Mouse (Mus musculus): ENCODE measurements around the gene Ptp4a2. TPM values are rescaled to one million over a fixed set of nuclear protein-coding genes. Genes with fewer than 3 reads are reported as not detected.

The Ptp4a2 gene
- total and polyA plus RNA-seq, 3 experiments: 118 to 619 (median 119) TPM

GRCm38 (mm10) chr4:129788693-129789092 is 22.3 kb upstream of the Ptp4a2 start:
- peak overlapping the region; percentile 43 to 57 for H3K4me3 ChIP-seq (ENCODE audit: control insufficient read depth in 1 of 2, insufficient read depth in 1 of 2, low read depth in 2 of 2, low read length in 2 of 2)
- H3K27me3 ChIP-seq (ENCODE audit: control insufficient read depth in 1 of 2, insufficient read depth in 2 of 2, low read length in 2 of 2): no peaks in the 10 kb centered on the region
- peaks cover 12 to 34% of the 10 kb centered on the region in 2 experiments for H3K4me1 ChIP-seq (ENCODE audit: control insufficient read depth in 1 of 2, insufficient read depth in 2 of 2, low read length in 2 of 2)
- DNase-seq (ENCODE audit: low read depth, low spot score): peak; percentile 71
- H3K36me3 ChIP-seq (ENCODE audit: control insufficient read depth in 1 of 2, insufficient read depth in 2 of 2, low read length in 2 of 2): peaks cover 0 to 27% of the 10 kb centered on the region in 2 experiments; a peak in 2 of 4 replicates
- no peaks in the 10 kb centered on the region for H3K9me3 ChIP-seq (replicated peaks; ENCODE audit: insufficient read depth, low read length)
- H3K9ac ChIP-seq (ENCODE audit: control insufficient read depth, low read depth, low read length, poor library complexity, severe bottlenecking): peak overlapping the region; percentile 66
- H3K27ac ChIP-seq (ENCODE audit: control insufficient read depth, low read depth, low read length): peak overlapping the region; percentile 33
- no peaks in the 10 kb centered on the region for H3K79me2 ChIP-seq (ENCODE audit: control insufficient read depth, insufficient read depth, low read length, poor library complexity)
- TF ChIP-seq SIN3A (IDR thresholded peaks at IDR 0.05; ENCODE audit: low read length) (peak; percentile 59; the same call in 1 of the 2 replicates), MAZ (IDR thresholded peaks at IDR 0.05; ENCODE audit: low read depth, low read length) (0 out of 2 replicates have a peak, but pooled peaks have one; percentile 39), BHLHE40 (IDR thresholded peaks at IDR 0.05; ENCODE audit: borderline replicate concordance, low read depth, low read length) (peak; percentile 65; the same call in 1 of the 2 replicates), POLR2AphosphoS5 (IDR thresholded peaks at IDR 0.05; ENCODE audit: borderline replicate concordance, low read depth, low read length) (no peak)

GRCm38 (mm10) chr4:129789635-129790034 is 21.4 kb upstream of the Ptp4a2 start:
- no peak for DNase-seq (ENCODE audit: low read depth, low spot score)
- H3K27ac ChIP-seq (ENCODE audit: control insufficient read depth, low read depth, low read length): no peak overlapping the region
- TF ChIP-seq CHD2 (IDR thresholded peaks at IDR 0.05; ENCODE audit: low read length) (no peak), USF2 (IDR thresholded peaks at IDR 0.05; ENCODE audit: borderline replicate concordance in 1 of 2, insufficient read depth in 1 of 2, low read depth in 1 of 2, low read length in 2 of 2) (peak in 1 of 2 experiments; percentile 47; a peak in 1 of 4 replicates), ZMIZ1 (IDR thresholded peaks at IDR 0.05; ENCODE audit: low read depth, low read length) (no peak), POLR2AphosphoS5 (IDR thresholded peaks at IDR 0.05; ENCODE audit: borderline replicate concordance, low read depth, low read length) (no peak), ZKSCAN1 (IDR thresholded peaks at IDR 0.05; ENCODE audit: low read depth, low read length) (no peak), USF1 (IDR thresholded peaks at IDR 0.05; ENCODE audit: low read depth, low read length) (peak; percentile 84)
- H3K27me3 ChIP-seq (ENCODE audit: control insufficient read depth in 1 of 2, insufficient read depth in 2 of 2, low read length in 2 of 2): no peaks in the 10 kb centered on the region
- no peak overlapping the region for H3K9ac ChIP-seq (ENCODE audit: control insufficient read depth, low read depth, low read length, poor library complexity, severe bottlenecking)
- no peaks in the 10 kb centered on the region for H3K9me3 ChIP-seq (replicated peaks; ENCODE audit: insufficient read depth, low read length)
- no peak overlapping the region for H3K4me3 ChIP-seq (ENCODE audit: control insufficient read depth in 1 of 2, insufficient read depth in 1 of 2, low read depth in 2 of 2, low read length in 2 of 2)
- peaks cover 0 to 33% of the 10 kb centered on the region in 2 experiments; a peak in 2 of 4 replicates for H3K36me3 ChIP-seq (ENCODE audit: control insufficient read depth in 1 of 2, insufficient read depth in 2 of 2, low read length in 2 of 2)
- H3K79me2 ChIP-seq (ENCODE audit: control insufficient read depth, insufficient read depth, low read length, poor library complexity): no peaks in the 10 kb centered on the region
- peaks cover 14 to 39% of the 10 kb centered on the region in 2 experiments for H3K4me1 ChIP-seq (ENCODE audit: control insufficient read depth in 1 of 2, insufficient read depth in 2 of 2, low read length in 2 of 2)

GRCm38 (mm10) chr4:129790475-129790874 is 20.5 kb upstream of the Ptp4a2 start:
- H3K9me3 ChIP-seq (replicated peaks; ENCODE audit: insufficient read depth, low read length): no peaks in the 10 kb centered on the region
- no peak overlapping the region for H3K27ac ChIP-seq (ENCODE audit: control insufficient read depth, low read depth, low read length)
- peaks cover 0 to 41% of the 10 kb centered on the region in 2 experiments; a peak in 2 of 4 replicates for H3K36me3 ChIP-seq (ENCODE audit: control insufficient read depth in 1 of 2, insufficient read depth in 2 of 2, low read length in 2 of 2)
- H3K79me2 ChIP-seq (ENCODE audit: control insufficient read depth, insufficient read depth, low read length, poor library complexity): no peaks in the 10 kb centered on the region
- TF ChIP-seq ZNF384 (IDR thresholded peaks at IDR 0.05; ENCODE audit: low read depth, low read length) (0 out of 2 replicates have a peak, but pooled peaks have one; percentile 32), ZMIZ1 (IDR thresholded peaks at IDR 0.05; ENCODE audit: low read depth, low read length) (no peak), POLR2AphosphoS5 (IDR thresholded peaks at IDR 0.05; ENCODE audit: borderline replicate concordance, low read depth, low read length) (no peak)
- no peak overlapping the region for H3K9ac ChIP-seq (ENCODE audit: control insufficient read depth, low read depth, low read length, poor library complexity, severe bottlenecking)
- H3K4me3 ChIP-seq (ENCODE audit: control insufficient read depth in 1 of 2, insufficient read depth in 1 of 2, low read depth in 2 of 2, low read length in 2 of 2): no peak overlapping the region
- peaks cover 20 to 47% of the 10 kb centered on the region in 2 experiments for H3K4me1 ChIP-seq (ENCODE audit: control insufficient read depth in 1 of 2, insufficient read depth in 2 of 2, low read length in 2 of 2)
- DNase-seq (ENCODE audit: low read depth, low spot score): no peak
- no peaks in the 10 kb centered on the region for H3K27me3 ChIP-seq (ENCODE audit: control insufficient read depth in 1 of 2, insufficient read depth in 2 of 2, low read length in 2 of 2)
